Mouse (Mus musculus): ENCODE results near the gene Lrrc49.

Lrrc49 gene
- long read RNA-seq, experiment 1, partial matches to known transcripts = 8 of 15 reads
- long read RNA-seq, experiment 1, other reads (novel, unspliced or antisense) = 4 of 15 reads
- long read RNA-seq, experiment 2, partial matches to known transcripts = 6 of 8 reads
- long read RNA-seq, experiment 2, other reads (novel, unspliced or antisense) = 0 of 8 reads

- intact Hi-C loops (cut with DNase I) = no loop called here
Measured at GRCm38 (mm10) chr9:60687891-60688324, at the start of gene Lrrc49. Gene Lrrc49 (minus strand): TSS chr9:60688158.

DNA sequence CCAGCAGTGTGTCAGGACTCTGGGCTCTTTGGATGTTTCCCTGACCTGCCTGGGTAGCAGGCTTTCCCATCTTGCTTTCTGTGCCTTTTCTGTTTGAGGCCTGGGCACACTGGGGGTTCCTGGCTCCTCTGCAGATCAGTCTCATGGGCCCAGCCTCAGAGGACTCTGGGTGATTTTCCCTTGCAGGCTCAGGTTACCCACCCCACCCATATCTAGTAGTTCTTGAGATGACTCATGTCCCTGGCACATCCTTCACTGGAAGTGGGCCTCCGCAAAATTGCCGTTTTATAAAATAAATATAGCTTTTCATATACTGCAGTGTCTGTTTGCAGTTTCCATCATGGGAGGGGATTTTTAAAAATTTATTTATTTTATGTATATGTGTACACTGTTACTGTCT is 46.4 kb upstream of the Lrrc49 start:
- intact Hi-C loops (cut with DNase I) = no loop called here

DNA sequence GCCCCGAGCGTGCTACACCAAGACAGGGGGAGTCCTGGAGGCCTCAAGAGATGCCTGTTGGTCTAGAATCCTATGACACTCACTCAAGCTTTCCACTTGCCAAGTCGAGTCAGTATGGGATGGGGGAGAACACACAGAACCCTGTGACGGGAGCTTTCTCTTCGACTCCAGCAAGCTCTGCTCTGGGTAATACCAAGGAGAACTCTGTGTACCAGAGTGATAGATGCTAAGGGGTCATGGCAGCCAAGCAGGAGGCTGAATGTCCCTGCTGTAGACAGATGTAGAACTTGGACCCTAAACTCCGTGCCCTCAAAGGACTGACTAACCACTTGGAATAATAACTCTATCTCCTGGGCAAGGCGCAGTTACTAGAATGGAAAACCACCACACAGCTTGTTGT is 37.0 kb upstream of the Lrrc49 start:
- intact Hi-C loops (cut with DNase I) = no loop called here

DNA sequence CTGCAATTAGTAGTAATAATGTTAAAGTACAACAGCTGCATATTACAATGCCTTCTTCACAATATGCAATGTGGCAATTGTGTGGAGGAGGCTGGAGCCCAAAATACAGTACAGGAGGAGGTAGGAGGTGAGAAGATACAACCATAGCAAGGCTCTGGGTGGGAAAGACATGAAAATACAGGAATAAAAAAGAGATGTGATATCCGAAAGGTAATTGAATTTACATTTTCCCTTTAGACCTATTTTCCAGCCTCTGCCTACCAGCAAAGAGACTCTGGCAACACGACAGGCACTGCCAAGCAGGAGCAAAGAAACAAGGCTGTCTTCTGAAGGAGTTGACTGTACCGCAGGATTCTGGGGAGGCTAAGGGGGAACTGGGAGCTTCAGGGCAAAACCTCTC is 31.7 kb upstream of the Lrrc49 start:
- intact Hi-C loops (cut with DNase I) = no loop called here

GRCm38 (mm10) chr9:60718284-60718683 is 30.3 kb upstream of the Lrrc49 start:
- intact Hi-C loops (cut with DNase I) = no loop called here

DNA sequence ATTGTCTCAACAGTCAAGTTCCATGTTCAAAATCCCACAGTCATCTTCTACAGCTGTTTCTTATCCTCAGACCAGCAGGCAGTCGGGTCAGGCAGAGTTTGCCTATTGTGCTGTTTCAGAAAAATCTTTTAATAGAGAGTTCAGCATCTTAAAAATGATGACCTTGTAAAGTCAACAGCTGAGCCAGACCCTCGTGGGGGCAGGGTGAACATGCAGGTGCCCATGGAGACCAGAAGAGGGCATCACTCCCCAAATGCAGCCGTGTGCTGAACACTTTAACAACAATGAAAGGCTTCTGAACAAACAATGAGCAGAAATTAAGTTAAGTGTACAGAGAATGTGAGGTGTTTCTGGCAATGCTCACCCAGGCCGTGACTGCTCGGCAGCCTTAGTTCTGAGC is 27.9 kb upstream of the Lrrc49 start:
- intact Hi-C loops (cut with DNase I) = loop anchor here (2.0 kb wide), 1 partner anchor 143 kb away; no protein-coding TSS in a partner anchor

DNA sequence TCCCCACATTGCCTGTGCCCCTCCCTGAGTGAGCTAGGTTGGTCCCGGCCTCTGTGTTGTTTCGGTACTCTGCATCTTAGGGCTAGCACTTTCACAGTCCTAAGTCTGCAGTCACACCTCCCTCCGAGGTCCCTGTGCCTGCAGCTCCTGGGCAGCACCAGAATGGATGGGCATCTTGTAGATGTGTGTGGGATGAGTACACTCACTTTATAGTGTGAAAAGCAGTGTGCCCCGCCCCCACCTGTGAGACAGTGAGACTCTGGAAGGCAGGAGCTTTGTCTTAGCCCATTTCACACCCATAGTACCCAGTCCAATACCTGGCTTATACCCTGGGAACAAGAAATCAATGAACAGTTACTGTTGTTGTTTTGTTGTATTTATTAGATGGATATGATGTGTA is 27.3 kb upstream of the Lrrc49 start:
- intact Hi-C loops (cut with DNase I) = no loop called here

DNA sequence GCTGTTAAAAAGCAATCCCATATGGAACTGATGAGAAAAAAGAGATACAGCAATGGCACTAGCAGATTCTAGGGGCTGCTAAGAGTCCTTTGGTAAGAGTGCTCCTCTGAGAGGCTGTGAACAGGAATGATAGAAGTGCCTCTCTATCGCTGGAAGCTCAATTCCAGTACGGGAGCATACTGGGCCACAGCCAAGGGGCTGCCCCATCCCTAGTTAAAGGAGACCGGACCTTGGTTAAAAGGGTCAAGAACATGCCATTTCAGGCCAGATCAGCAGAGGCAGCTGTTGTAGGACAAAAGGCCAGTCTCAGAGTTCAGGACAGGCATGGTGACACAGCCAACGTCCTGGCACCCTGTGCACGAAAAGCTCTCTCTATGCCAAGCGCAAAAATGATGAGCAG is 26.2 kb upstream of the Lrrc49 start:
- intact Hi-C loops (cut with DNase I) = no loop called here

DNA sequence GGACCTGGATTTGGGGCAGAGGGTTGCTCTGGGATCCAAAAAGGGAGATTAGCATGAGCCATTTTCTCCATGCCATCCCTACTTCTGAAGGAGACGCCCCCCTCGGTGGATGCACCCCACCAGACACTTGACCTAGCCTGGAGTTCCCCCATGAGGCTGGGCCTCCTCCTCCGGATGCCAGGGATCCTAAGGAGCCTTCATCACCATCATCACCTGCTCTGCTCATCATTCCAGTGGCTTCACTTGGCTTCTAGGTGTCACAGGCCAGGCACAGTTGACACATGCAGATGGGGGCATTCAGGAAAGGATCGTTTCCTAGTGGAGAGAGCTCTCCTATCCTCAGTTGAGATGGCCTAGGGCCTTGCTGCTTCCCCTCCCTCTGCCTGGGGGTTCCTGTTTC is 25.7 kb upstream of the Lrrc49 start:
- intact Hi-C loops (cut with DNase I) = no loop called here

GRCm38 (mm10) chr9:60712771-60713541 is 25.0 kb upstream of the Lrrc49 start, which contains the start of gene Larp6:
Gene Larp6 (plus strand): TSS chr9:60712989.
- intact Hi-C loops (cut with DNase I) = no loop called here

DNA sequence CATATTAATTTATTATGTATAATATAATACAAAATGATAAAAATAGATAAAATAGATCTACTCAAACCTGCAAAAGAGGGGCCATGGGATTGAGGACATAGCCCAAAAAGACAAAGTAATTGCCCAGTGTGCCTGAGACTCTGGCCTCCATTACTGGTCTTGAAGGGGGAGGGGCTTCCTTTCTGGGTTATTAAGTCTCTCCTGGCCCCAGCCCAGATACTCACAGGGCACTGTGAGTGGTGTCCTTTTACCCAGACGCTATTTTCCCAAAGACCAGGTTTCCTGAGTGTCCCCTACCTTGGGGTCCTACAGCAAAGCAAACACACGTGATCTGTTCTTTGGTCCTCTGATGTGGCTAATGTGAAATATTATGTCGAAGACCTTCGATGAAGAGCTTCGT is 24.1 kb upstream of the Lrrc49 start:
- intact Hi-C loops (cut with DNase I) = no loop called here

GRCm38 (mm10) chr9:60709721-60710120 is 21.8 kb upstream of the Lrrc49 start:
- intact Hi-C loops (cut with DNase I) = no loop called here

- intact Hi-C loops (cut with DNase I) = no loop called here
Measured at GRCm38 (mm10) chr9:60708606-60709005, 20.6 kb upstream of the Lrrc49 start.

GRCm38 (mm10) chr9:60707594-60707993 is 19.6 kb upstream of the Lrrc49 start:
- intact Hi-C loops (cut with DNase I) = no loop called here

DNA sequence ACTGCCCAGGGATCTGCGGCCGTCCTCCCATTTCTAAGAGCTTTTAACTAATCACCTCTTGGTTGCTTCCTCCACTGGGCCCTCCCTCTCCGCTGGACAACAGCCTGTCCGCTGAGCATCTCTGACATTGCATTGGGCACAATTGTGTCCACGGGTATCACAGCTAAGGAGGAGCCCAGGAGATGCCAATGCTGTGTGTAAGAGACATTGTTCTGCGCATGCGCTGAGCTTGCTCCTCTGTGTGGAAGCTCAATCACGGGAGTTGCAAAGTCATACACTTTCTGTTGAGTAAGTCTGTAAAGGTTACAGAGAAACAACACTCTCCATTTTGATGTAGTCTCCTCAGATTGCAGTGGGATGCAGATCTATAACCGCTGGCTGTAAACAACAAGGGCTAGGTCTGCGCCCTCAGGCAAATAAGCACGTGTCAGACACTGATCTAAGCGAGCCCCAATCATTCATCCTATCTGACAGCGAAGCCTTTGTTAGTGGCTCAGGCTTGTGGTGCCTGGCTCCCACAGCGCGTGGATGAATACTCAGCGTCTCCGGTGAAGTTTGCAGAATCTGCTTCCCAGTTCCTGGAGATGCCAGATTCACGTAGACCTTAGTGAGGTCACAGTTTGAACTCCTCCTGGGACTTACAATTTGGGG is 11.7 kb upstream of the Lrrc49 start:
- intact Hi-C loops (cut with DNase I) = no loop called here

DNA sequence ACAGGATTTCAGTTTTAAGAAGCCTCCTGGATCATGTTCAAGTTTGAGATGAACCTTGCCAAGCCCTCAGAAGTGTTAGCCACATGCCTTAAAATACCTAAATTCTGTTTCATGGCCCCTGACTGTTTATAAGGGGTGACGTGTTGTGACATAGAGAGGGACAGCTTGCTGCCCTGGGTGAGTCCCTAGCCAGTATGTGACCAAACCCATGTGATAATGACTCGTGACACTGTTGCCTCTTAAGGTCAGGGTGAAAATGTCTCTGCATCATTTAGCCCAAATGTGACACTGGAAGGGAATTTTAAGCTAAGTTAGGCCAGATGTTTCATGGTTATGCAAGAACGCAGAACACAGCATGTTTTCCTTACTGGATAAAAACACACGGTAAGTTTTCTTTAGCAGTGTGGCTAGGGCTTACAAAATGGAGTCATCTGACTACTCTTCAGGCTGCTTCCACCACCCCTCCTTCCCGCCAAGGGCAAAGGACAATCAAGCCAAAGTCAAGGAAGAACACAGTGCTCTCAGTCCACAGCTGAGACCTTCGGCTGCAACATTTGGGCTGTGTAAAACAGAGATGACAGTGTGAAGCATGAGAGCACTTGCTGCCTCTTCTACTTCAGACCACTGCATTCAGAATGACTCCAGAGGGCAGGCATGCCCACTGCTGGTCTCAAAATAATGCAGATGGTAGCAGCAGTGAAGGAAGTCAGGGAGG is 8.5 kb upstream of the Lrrc49 start:
- intact Hi-C loops (cut with DNase I) = no loop called here

DNA sequence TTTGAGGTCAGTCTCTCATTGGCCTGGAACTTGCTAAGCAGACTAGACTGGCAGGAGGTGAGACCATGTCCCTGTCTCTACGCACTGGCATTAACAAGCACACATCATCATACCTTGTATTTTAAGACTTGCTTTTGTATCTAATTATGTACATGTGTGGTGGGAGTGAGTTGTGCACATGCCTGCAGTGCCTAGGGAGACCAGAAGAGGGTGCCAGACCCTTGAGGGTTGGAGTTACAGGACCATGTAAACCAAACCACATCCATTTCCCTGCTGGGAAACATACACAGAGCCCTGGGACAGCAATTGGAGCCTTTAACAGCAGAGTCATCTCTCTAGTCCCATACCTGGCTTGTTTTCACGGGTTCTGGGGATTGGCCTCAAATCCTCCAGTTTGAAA is 6.0 kb upstream of the Lrrc49 start:
- intact Hi-C loops (cut with DNase I) = no loop called here

DNA sequence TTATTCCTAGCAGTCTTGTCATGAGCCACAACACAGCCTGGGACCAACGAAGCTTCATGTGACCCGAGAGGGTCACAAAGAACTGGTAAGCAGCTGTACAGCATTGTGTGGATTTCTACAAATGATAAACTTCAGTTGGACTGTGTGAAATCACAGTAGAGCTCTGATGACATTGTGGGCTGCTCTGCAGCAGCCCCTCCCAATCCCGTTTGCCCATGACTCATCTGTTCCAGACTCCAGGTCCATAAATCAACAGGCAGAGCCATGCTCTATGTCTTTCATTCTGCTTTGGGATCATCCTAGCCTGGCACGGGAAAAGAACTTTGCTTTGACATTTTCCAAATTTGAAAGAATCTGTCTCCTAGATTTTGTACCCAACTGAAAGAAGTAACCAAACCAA is 4.7 kb upstream of the Lrrc49 start:
- intact Hi-C loops (cut with DNase I) = no loop called here

DNA sequence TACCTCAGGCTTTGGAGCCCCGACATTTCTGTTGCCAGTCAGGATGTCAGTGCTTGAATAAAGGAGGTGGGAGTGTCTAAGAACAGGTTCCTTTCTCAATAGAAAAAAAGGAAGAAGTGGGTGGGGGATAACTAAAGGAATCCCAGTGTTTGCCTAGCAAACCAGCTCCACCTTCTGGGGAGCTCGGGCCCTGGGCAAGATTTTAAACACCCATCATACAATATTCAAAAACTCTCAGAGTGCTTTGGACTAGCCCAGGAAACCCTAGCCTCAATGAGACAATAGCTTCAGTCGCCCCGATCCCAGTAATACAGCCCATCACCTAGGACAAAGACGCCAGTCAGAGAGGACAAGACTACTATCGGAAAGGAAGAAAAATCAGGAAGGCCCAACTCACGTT is 543 bp downstream of the Lrrc49 start:
- intact Hi-C loops (cut with DNase I) = no loop called here

DNA sequence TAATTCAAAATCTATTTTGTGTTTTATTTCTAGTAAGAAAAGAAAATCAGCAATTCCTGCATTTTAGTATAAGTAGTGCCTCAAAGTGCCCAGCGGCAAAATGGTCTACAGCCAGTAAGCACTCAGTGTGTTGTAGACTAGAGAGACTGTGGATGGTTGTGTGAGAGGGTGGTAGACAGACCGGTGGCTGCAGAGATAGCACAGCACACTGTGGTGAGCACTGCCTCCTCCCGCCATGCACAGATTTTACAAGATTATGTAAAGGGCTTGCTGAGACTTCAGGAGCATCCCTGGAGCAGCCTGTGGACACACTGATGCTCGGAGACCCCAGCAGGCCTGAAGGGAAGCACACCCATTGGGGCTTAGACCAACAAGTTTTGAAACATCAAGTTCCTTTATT is 5.2 kb downstream of the Lrrc49 start:
- intact Hi-C loops (cut with DNase I) = no loop called here

DNA sequence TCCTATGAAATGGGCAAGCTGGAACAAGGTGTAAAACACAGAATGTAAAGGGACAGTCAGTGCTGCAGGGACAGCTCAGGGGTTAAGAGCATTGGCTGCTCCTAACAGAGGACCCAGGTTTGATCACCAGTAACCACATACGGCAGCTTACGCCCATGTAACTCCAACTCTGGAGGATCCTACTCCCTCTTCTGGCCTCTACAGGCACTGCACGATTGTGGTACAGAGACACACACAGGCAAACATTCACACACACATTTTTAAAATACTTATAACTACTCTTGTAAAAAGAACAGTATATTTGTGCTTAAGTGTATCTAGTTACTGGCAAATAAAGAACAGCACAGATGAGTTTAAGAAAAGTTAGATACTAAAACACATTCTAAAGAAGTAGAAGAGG is 7.0 kb downstream of the Lrrc49 start:
- intact Hi-C loops (cut with DNase I) = no loop called here

DNA sequence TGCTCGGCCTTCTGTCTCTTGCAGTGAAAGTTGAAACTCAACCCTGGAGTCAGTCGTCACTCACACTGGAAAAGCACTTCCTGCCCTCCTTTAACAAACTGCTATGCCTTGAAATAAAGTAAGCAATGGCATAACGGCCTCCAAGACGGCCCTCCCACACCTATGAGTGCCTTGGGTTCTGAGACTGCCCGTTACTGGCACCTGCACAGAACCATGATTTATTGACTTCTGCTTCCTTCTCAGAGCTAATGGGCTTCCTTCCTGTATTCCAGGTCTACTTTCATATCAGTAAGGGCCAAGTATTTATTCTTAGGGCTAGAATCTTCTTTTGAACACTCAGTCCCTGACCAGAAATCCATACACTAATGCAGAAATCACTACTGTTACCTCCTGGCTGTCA is 9.0 kb downstream of the Lrrc49 start:
- intact Hi-C loops (cut with DNase I) = no loop called here
